Mouse (Mus musculus) spleen, adult 2 months (tissue): Measurements from ENCODE around the gene Timm50. TPM values are rescaled to one million over a fixed set of nuclear protein-coding genes. Genes with fewer than 3 reads are reported as not detected.

Experiments used
- DNase-seq, 2 experiments: peaks; one replicate each; pipeline versions ENCODE4 v3.0.0 to v3.0.0-alpha.2; 2012 to 2021; ENCODE audit warnings: low spot score in 2 of 2, low read depth in 1 of 2
- H3K27ac ChIP-seq: fragments of 200-500 bp; 2 replicates; pipeline ENCODE4 v1.5.1; 2012; ENCODE audit warnings: low read length, inconsistent platforms; ENCODE audit not compliant: insufficient read depth
- H3K27me3 ChIP-seq: fragments of 200-500 bp; 2 replicates; pipeline ENCODE4 v1.6.1; 2012; ENCODE audit warnings: mild to moderate bottlenecking, moderate library complexity, low read length, inconsistent platforms; ENCODE audit not compliant: control insufficient read depth, insufficient read depth
- H3K36me3 ChIP-seq: fragments of 200-500 bp; 2 replicates; pipeline ENCODE4 v1.6.1; 2012; ENCODE audit warnings: mild to moderate bottlenecking, low read length, inconsistent platforms; ENCODE audit not compliant: control insufficient read depth, insufficient read depth
- H3K4me1 ChIP-seq: fragments of 200-500 bp; 2 replicates; pipeline ENCODE4 v1.6.1; 2011; ENCODE audit warnings: inconsistent platforms; ENCODE audit not compliant: control insufficient read depth, insufficient read depth, insufficient read length
- H3K4me3 ChIP-seq: fragments of 200-500 bp; 2 replicates; pipeline ENCODE4 v1.5.1; 2011; ENCODE audit warnings: mild to moderate bottlenecking, inconsistent platforms; ENCODE audit not compliant: insufficient read depth, insufficient read length; ENCODE audit errors: extremely low read depth
- CTCF ChIP-seq: fragments of 200-500 bp; IDR thresholded peaks from 2 replicates; pipeline ENCODE4 v1.5.1; 2011; ENCODE audit warnings: mild to moderate bottlenecking, inconsistent platforms; ENCODE audit not compliant: insufficient read depth, insufficient read length, insufficient replicate concordance; ENCODE audit errors: extremely low read depth
- POLR2A ChIP-seq: fragments of 200-500 bp; IDR thresholded peaks from 2 replicates; pipeline ENCODE4 v1.6.1; 2011; ENCODE audit warnings: low read depth, low read length, inconsistent platforms
- WGBS: fragments of 180-500 bp; shearing (Covaris S2); methylation state at CpG from one replicate; pipeline ENCODE4 v1.1.7; 2018; 5-methylcytosine and 5-hydroxymethylcytosine counted together
- polyA plus RNA-seq: library from polyadenylated mRNA; depleted of rRNA; stranded (reverse); fragments of >200 nt; gene quantifications from 2 replicates; pipeline ENCODE4 v1.2.3, GENCODE M21; 2012; rRNA removed

The Timm50 gene
- polyA plus RNA-seq, 1 experiment = 37.9 TPM

DNA sequence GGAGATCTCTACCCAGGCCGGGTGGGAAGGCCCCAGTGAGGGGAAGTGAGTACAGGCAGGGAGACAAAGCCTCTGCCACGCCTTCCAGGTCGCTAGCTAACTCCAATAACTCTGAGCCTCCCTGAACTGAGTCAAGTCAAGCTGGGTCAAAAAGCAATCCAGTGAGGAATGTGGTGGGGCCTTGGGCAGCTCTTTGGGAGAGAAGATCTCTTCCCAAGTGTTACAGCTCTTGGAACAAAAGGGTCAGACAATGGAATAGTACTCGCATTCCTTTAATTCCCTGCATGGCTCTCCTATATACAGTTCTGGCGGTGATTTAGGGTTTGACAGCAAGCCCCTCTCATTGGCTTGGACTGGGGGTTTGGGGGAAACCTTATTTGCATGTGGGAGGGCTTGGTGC lies 49.0 kb downstream of the Timm50 start:
- no peak for TF ChIP-seq CTCF
- no peak for TF ChIP-seq POLR2A
- 52% methylated on average over 5 of the region's 5 CpGs for WGBS

More for the DNA sequence above, 49.0 kb downstream of the Timm50 start:
- H3K27ac ChIP-seq = no peak overlapping the region
- no peak overlapping the region for H3K4me3 ChIP-seq
- H3K27me3 ChIP-seq = peaks cover 2% of the 10 kb centered on the region
- H3K4me1 ChIP-seq = peaks cover 2% of the 10 kb centered on the region; the same call in 1 of the 2 replicates
- no peaks in the 10 kb centered on the region for H3K36me3 ChIP-seq
- no peak for DNase-seq

Other genes with a start within 250 kb of the Timm50 start
- 0.46 and 1.2 TPM in 2 replicates for gene Fcgbp, start 240.8 kb downstream of the Timm50 start, polyA plus RNA-seq
- gene 9530053A07Rik, start 182.6 kb downstream of the Timm50 start, polyA plus RNA-seq = not detected in 2 replicates
- 49.5 and 52.2 TPM in 2 replicates for gene Fbl, start 142.4 kb downstream of the Timm50 start, polyA plus RNA-seq
- 22.4 and 29.4 TPM in 2 replicates for gene Dyrk1b, start 132.6 kb downstream of the Timm50 start, polyA plus RNA-seq
- gene Eid2, start 44.2 kb downstream of the Timm50 start, polyA plus RNA-seq = 2.4 and 3.5 TPM in 2 replicates
- 4.1 and 9.3 TPM in 2 replicates for gene Eid2b, start 34.3 kb downstream of the Timm50 start, polyA plus RNA-seq
- not detected in 2 replicates for gene Selenov, start 20.9 kb downstream of the Timm50 start, polyA plus RNA-seq
- gene Dll3, start 9.8 kb downstream of the Timm50 start, polyA plus RNA-seq = not detected in 2 replicates
- 112 and 120 TPM in 2 replicates for gene Supt5, start 26.7 kb upstream of the Timm50 start, polyA plus RNA-seq
- gene Rps16, start 38.6 kb upstream of the Timm50 start, polyA plus RNA-seq = 1,505 and 1,761 TPM in 2 replicates
- gene Plekhg2, start 60.5 kb upstream of the Timm50 start, polyA plus RNA-seq = 64.0 and 66.4 TPM in 2 replicates
- 106 and 138 TPM in 2 replicates for gene Zfp36, start 68.2 kb upstream of the Timm50 start, polyA plus RNA-seq
- 26.6 and 31.5 TPM in 2 replicates for gene Med29, start 80.6 kb upstream of the Timm50 start, polyA plus RNA-seq
- 85.1 and 88.6 TPM in 2 replicates for gene Paf1, start 80.9 kb upstream of the Timm50 start, polyA plus RNA-seq
- 43.1 and 46.2 TPM in 2 replicates for gene Gmfg, start 125.4 kb upstream of the Timm50 start, polyA plus RNA-seq
- gene Lrfn1, start 139.9 kb upstream of the Timm50 start, polyA plus RNA-seq = 2.7 and 3.3 TPM in 2 replicates
- not detected in 2 replicates for gene Ifnl2, start 198.4 kb upstream of the Timm50 start, polyA plus RNA-seq
- gene Ifnl3, start 210.8 kb upstream of the Timm50 start, polyA plus RNA-seq = not detected in 2 replicates
- 3,549 and 8,446 TPM in 2 replicates for gene Sycn, start 228.8 kb upstream of the Timm50 start, polyA plus RNA-seq
- 0.81 and 1.0 TPM in 2 replicates for gene Nccrp1, start 235.2 kb upstream of the Timm50 start, polyA plus RNA-seq